Mouse (Mus musculus) liver, embryonic 14.5 days (tissue): Measurements from ENCODE around the gene Dnajb13. TPM values are rescaled to one million over a fixed set of nuclear protein-coding genes. Genes with fewer than 3 reads are reported as not detected.
"Not testable (repeated sequence)": the region's sequence is repeated elsewhere in the genome, so short reads cannot be mapped to it uniquely, and the experiment has no call there.

Experiments
- ATAC-seq: fragments of 200-750 bp; cut with Nextera tagmentation; 2 replicates; pipeline ENCODE4 v1.8.0; 2017; ENCODE audit warnings: moderate number of reproducible peaks, mild to moderate bottlenecking, moderate library complexity; ENCODE audit not compliant: insufficient read depth
- DNase-seq, 3 experiments: peaks; one replicate each; pipeline ENCODE4 v3.0.0-alpha.2; 2012 to 2013; ENCODE audit warnings: low read depth in 3 of 3, low spot score in 3 of 3
- H3K27ac ChIP-seq: fragments of 300-500 bp; sonication (generic); 2 replicates; pipeline ENCODE4 v1.5.1; 2014; ENCODE audit warnings: moderate library complexity, mild to moderate bottlenecking, control low read depth, inconsistent platforms
- H3K27me3 ChIP-seq: fragments of 300-500 bp; sonication (generic); 2 replicates; pipeline ENCODE4 v1.6.1; 2014; ENCODE audit warnings: mild to moderate bottlenecking, low read length, moderate library complexity; ENCODE audit not compliant: control insufficient read depth, insufficient read depth
- H3K36me3 ChIP-seq: fragments of 300-500 bp; sonication (generic); replicated peaks from 2 replicates; pipeline ENCODE4 v1.6.1; 2014; ENCODE audit warnings: low read depth; ENCODE audit not compliant: control insufficient read depth, insufficient read depth
- H3K4me1 ChIP-seq, 2 experiments: fragments of 200-500 bp in 1 of 2; fragments of 300-500 bp in 1 of 2; sonication (generic) in 1 of 2; replicated peaks; 2 replicates each; pipeline ENCODE4 v1.6.1; 2012 to 2014; ENCODE audit warnings: antibody characterized with exemption in 1 of 2, inconsistent platforms in 1 of 2, low read length in 1 of 2; ENCODE audit not compliant: control insufficient read depth in 2 of 2, insufficient read depth in 2 of 2
- H3K4me2 ChIP-seq: fragments of 300-500 bp; sonication (generic); 2 replicates; pipeline ENCODE4 v1.6.1; 2014; ENCODE audit warnings: low read depth, mild to moderate bottlenecking, control low read depth, moderate library complexity
- H3K4me3 ChIP-seq, 2 experiments: fragments of 200-500 bp in 1 of 2; fragments of 300-500 bp in 1 of 2; sonication (generic) in 1 of 2; 2 replicates each; pipeline ENCODE4 v1.5.1; 2012 to 2014; ENCODE audit warnings: low read depth in 2 of 2, low read length in 2 of 2, mild to moderate bottlenecking in 2 of 2, control low read depth in 1 of 2, inconsistent platforms in 1 of 2, moderate library complexity in 1 of 2; ENCODE audit not compliant: insufficient read depth in 1 of 2
- H3K9ac ChIP-seq: fragments of 300-500 bp; sonication (generic); replicated peaks from 2 replicates; pipeline ENCODE4 v1.6.1; 2014; ENCODE audit warnings: mild to moderate bottlenecking, control low read depth, moderate library complexity
- H3K9me3 ChIP-seq: fragments of 300-500 bp; sonication (generic); 2 replicates; pipeline ENCODE4 v1.6.1; 2016; ENCODE audit warnings: low read length, mixed read lengths; ENCODE audit not compliant: control insufficient read depth
- CTCF ChIP-seq: IDR thresholded peaks from 2 replicates; pipeline ENCODE4 v1.5.1; 2016; ENCODE audit warnings: antibody characterized with exemption, low read depth, control low read depth
- EP300 ChIP-seq: IDR thresholded peaks from 2 replicates; pipeline ENCODE4 v1.6.1; 2016; ENCODE audit warnings: antibody characterized with exemption, low read depth
- WGBS: fragments of 180-500 bp; shearing (Covaris S2); extraction: QIAGEN DNeasy Blood & Tissue Kit; methylation state at CpG from one replicate; pipeline ENCODE4 v1.1.7; 2014; ENCODE audit not compliant: insufficient replicate concordance; 5-methylcytosine and 5-hydroxymethylcytosine counted together
- polyA plus RNA-seq, 2 experiments: library from polyadenylated mRNA; depleted of rRNA in 1 of 2; stranded (reverse) in 1 of 2; unstranded in 1 of 2; fragments of >200 nt; fragmentation: Nextera tagmentation in 1 of 2; extraction: Ambion mirVana in 1 of 2; gene quantifications; 2 replicates each; pipeline versions ENCODE4 v1.2.1 to v1.2.3; 2012 to 2014

Dnajb13 gene
- polyA plus RNA-seq, 2 experiments, result 0.58 to 2.3 TPM

GRCm38 (mm10) chr7:100492391-100493116 is 22.2 kb downstream of the Dnajb13 start:
- Histone ChIP-seq H3K9ac (peak overlapping the region; percentile 98), H3K27me3 (no peaks in the 10 kb centered on the region), H3K36me3 (peaks cover 37% of the 10 kb centered on the region), H3K9me3 (no peaks in the 10 kb centered on the region), H3K4me2 (peak overlapping the region; percentile 91), H3K27ac (peak overlapping the region; percentile 56), H3K4me1 (peaks cover 14 to 25% of the 10 kb centered on the region in 2 experiments), H3K4me3 (peak overlapping the region; percentile 78 to 97)
- 1% methylated on average over 34 of the region's 36 CpGs for WGBS
- no peak; the same call in 1 of the 2 replicates for TF ChIP-seq CTCF
- TF ChIP-seq EP300, result 0 out of 2 replicates have a peak, but pooled peaks have one; percentile 26
- ATAC-seq, result peak; percentile 70
- no peak for DNase-seq

GRCm38 (mm10) chr7:100488474-100489048 is 26.2 kb downstream of the Dnajb13 start:
- no peak overlapping the region for H3K27ac ChIP-seq
- no peak for TF ChIP-seq EP300
- no peak for TF ChIP-seq CTCF
- H3K4me1 ChIP-seq, result peaks cover 13 to 14% of the 10 kb centered on the region in 2 experiments
- no peaks in the 10 kb centered on the region for H3K36me3 ChIP-seq
- ATAC-seq (no peak), DNase-seq (no peak)
- no peak overlapping the region for H3K4me2 ChIP-seq
- no peak overlapping the region for H3K4me3 ChIP-seq
- WGBS, result 62% methylated on average over 10 of the region's 10 CpGs
- H3K27me3 ChIP-seq, result no peaks in the 10 kb centered on the region
- no peak overlapping the region for H3K9ac ChIP-seq
- no peaks in the 10 kb centered on the region for H3K9me3 ChIP-seq

- ATAC-seq (no peak), DNase-seq (no peak)
- Histone ChIP-seq H3K36me3 (no peaks in the 10 kb centered on the region), H3K4me1 (peaks cover 13 to 14% of the 10 kb centered on the region in 2 experiments), H3K4me2 (no peak overlapping the region), H3K9ac (no peak overlapping the region), H3K9me3 (no peaks in the 10 kb centered on the region), H3K27me3 (no peaks in the 10 kb centered on the region), H3K4me3 (no peak overlapping the region), H3K27ac (no peak overlapping the region)
- TF ChIP-seq CTCF, result no peak
- no peak for TF ChIP-seq EP300
- WGBS, result 45% methylated on average over 2 of the region's 2 CpGs
These were observed 27.5 kb downstream of the Dnajb13 start for GRCm38 (mm10) chr7:100487301-100487700.

GRCm38 (mm10) chr7:100484493-100484892 is 30.3 kb downstream of the Dnajb13 start:
- no peaks in the 10 kb centered on the region for H3K9me3 ChIP-seq
- DNase-seq, result no peak
- no peak overlapping the region for H3K4me2 ChIP-seq
- no peaks in the 10 kb centered on the region for H3K36me3 ChIP-seq
- no peak overlapping the region for H3K9ac ChIP-seq
- no peak overlapping the region for H3K4me3 ChIP-seq
- TF ChIP-seq CTCF (no peak), EP300 (no peak)
- H3K27ac ChIP-seq, result no peak overlapping the region
- H3K4me1 ChIP-seq, result peaks cover 6 to 8% of the 10 kb centered on the region in 2 experiments; a peak in 2 of 4 replicates
- 71% methylated on average over 5 of the region's 5 CpGs for WGBS
- no peak for ATAC-seq
- H3K27me3 ChIP-seq, result no peaks in the 10 kb centered on the region

GRCm38 (mm10) chr7:100482046-100482445 is 32.7 kb downstream of the Dnajb13 start:
- not testable (repeated sequence) for DNase-seq, H3K4me2 ChIP-seq, H3K9ac ChIP-seq, H3K4me1 ChIP-seq, ATAC-seq, H3K4me3 ChIP-seq, H3K36me3 ChIP-seq, H3K27ac ChIP-seq, H3K9me3 ChIP-seq, H3K27me3 ChIP-seq
- 66% methylated on average over 2 of the region's 2 CpGs for WGBS
